Mouse (Mus musculus) embryonic facial prominence, embryonic 15.5 days (tissue): ENCODE data around the gene Foxo3. TPM values are rescaled to one million over a fixed set of nuclear protein-coding genes. Genes with fewer than 3 reads are reported as not detected.

Experiments used
- ATAC-seq: fragments of 200-750 bp; cut with Nextera tagmentation; 2 replicates; pipeline ENCODE4 v1.8.0; 2017; ENCODE audit warnings: low read depth, moderate TSS enrichment; ENCODE audit not compliant: insufficient number of reproducible peaks, low FRiP score, low TSS enrichment
- H3K27ac ChIP-seq: fragments of 300-500 bp; sonication (generic); replicated peaks from 2 replicates; pipeline ENCODE4 v1.5.1; 2015; ENCODE audit warnings: mild to moderate bottlenecking, inconsistent platforms
- H3K27me3 ChIP-seq: fragments of 300-500 bp; sonication (generic); 2 replicates; pipeline ENCODE4 v1.6.1; 2015; ENCODE audit warnings: inconsistent platforms
- H3K36me3 ChIP-seq: fragments of 300-500 bp; sonication (generic); 2 replicates; pipeline ENCODE4 v1.6.1; 2015; ENCODE audit warnings: mild to moderate bottlenecking, inconsistent platforms
- H3K4me1 ChIP-seq: fragments of 300-500 bp; sonication (generic); 2 replicates; pipeline ENCODE4 v1.6.1; 2015; ENCODE audit warnings: inconsistent platforms
- H3K4me2 ChIP-seq: fragments of 300-500 bp; sonication (generic); replicated peaks from 2 replicates; pipeline ENCODE4 v1.6.1; 2015; ENCODE audit warnings: mild to moderate bottlenecking, inconsistent platforms
- H3K4me3 ChIP-seq: fragments of 300-500 bp; sonication (generic); replicated peaks from 2 replicates; pipeline ENCODE4 v1.5.1; 2015; ENCODE audit warnings: mild to moderate bottlenecking, inconsistent platforms
- H3K9ac ChIP-seq: fragments of 300-500 bp; sonication (generic); 2 replicates; pipeline ENCODE4 v1.6.1; 2015; ENCODE audit warnings: inconsistent platforms
- H3K9me3 ChIP-seq: fragments of 300-500 bp; sonication (generic); replicated peaks from 2 replicates; pipeline ENCODE4 v1.6.1; 2016; ENCODE audit warnings: inconsistent platforms
- WGBS: fragments of 180-500 bp; shearing (Covaris S2); methylation state at CpG from one replicate; pipeline ENCODE4 v1.1.7; 2015; 5-methylcytosine and 5-hydroxymethylcytosine counted together
- polyA plus RNA-seq: library from polyadenylated mRNA; unstranded; fragments of >200 nt; fragmentation: Nextera tagmentation; extraction: Ambion mirVana; gene quantifications from 2 replicates; pipeline ENCODE4 v1.2.1, GENCODE M21; 2015

Foxo3 gene
- polyA plus RNA-seq, 1 experiment from 2014 or later, result 9.4 TPM

GRCm38 (mm10) chr10:42221136-42221891 lies 55.2 kb downstream of the Foxo3 start:
- no peak overlapping the region; the same call in 1 of the 2 replicates for H3K27ac ChIP-seq
- WGBS, result 60% methylated on average over 19 of the region's 19 CpGs
- 0 out of 2 replicates have a peak, but pooled peaks cover 25% of the 10 kb centered on the region for H3K4me1 ChIP-seq
- no peak; the same call in 1 of the 2 replicates for ATAC-seq
- no peak overlapping the region for H3K4me2 ChIP-seq
- H3K4me3 ChIP-seq, result no peak overlapping the region
- no peak overlapping the region for H3K9ac ChIP-seq
- 0 out of 2 replicates have a peak, but pooled peaks cover 7% of the 10 kb centered on the region for H3K36me3 ChIP-seq
- H3K27me3 ChIP-seq, result no peaks in the 10 kb centered on the region
- no peaks in the 10 kb centered on the region for H3K9me3 ChIP-seq

- H3K4me1 ChIP-seq, result 0 out of 2 replicates have a peak, but pooled peaks cover 20% of the 10 kb centered on the region
- H3K9me3 ChIP-seq, result no peaks in the 10 kb centered on the region
- no peaks in the 10 kb centered on the region for H3K36me3 ChIP-seq
- H3K4me3 ChIP-seq, result no peak overlapping the region
- 43% methylated on average over 5 of the region's 5 CpGs for WGBS
- no peak overlapping the region; the same call in 1 of the 2 replicates for H3K27ac ChIP-seq
- H3K9ac ChIP-seq, result no peak overlapping the region
- H3K4me2 ChIP-seq, result no peak overlapping the region
- no peak for ATAC-seq
- no peaks in the 10 kb centered on the region for H3K27me3 ChIP-seq
These were observed 56.1 kb downstream of the Foxo3 start for GRCm38 (mm10) chr10:42220418-42220952.

GRCm38 (mm10) chr10:42211407-42211806 lies 65.1 kb downstream of the Foxo3 start:
- peak overlapping the region; percentile 60 for H3K27ac ChIP-seq

GRCm38 (mm10) chr10:42210641-42211040 lies 65.9 kb downstream of the Foxo3 start:
- Histone ChIP-seq H3K9me3 (no peaks in the 10 kb centered on the region), H3K9ac (no peak overlapping the region), H3K27ac (peak overlapping the region; percentile 55), H3K4me3 (no peak overlapping the region), H3K27me3 (no peaks in the 10 kb centered on the region), H3K4me2 (no peak overlapping the region), H3K36me3 (no peaks in the 10 kb centered on the region), H3K4me1 (peaks cover 42% of the 10 kb centered on the region)
- WGBS, result 72% methylated on average over 2 of the region's 2 CpGs
- ATAC-seq, result no peak

More at GRCm38 (mm10) chr10:42211407-42211806, 65.1 kb downstream of the Foxo3 start:
- WGBS, result 48% methylated on average over 7 of the region's 7 CpGs
- H3K4me2 ChIP-seq, result no peak overlapping the region
- no peaks in the 10 kb centered on the region for H3K36me3 ChIP-seq
- H3K9ac ChIP-seq, result no peak overlapping the region
- peak; percentile 44; the same call in 1 of the 2 replicates for ATAC-seq
- peaks cover 42% of the 10 kb centered on the region for H3K4me1 ChIP-seq
- no peaks in the 10 kb centered on the region for H3K27me3 ChIP-seq
- no peaks in the 10 kb centered on the region for H3K9me3 ChIP-seq
- H3K4me3 ChIP-seq, result no peak overlapping the region

GRCm38 (mm10) chr10:42209809-42210208 lies 66.7 kb downstream of the Foxo3 start:
- no peak overlapping the region for H3K4me2 ChIP-seq
- H3K9ac ChIP-seq, result no peak overlapping the region
- peak overlapping the region; percentile 55; the same call in 1 of the 2 replicates for H3K27ac ChIP-seq
- no peaks in the 10 kb centered on the region for H3K9me3 ChIP-seq
- ATAC-seq, result no peak
- no peaks in the 10 kb centered on the region for H3K36me3 ChIP-seq
- no peaks in the 10 kb centered on the region for H3K27me3 ChIP-seq
- no peak overlapping the region for H3K4me3 ChIP-seq
- H3K4me1 ChIP-seq, result peaks cover 48% of the 10 kb centered on the region
- 78% methylated on average over 6 of the region's 6 CpGs for WGBS

GRCm38 (mm10) chr10:42207612-42208011 lies 68.9 kb downstream of the Foxo3 start:
- H3K4me1 ChIP-seq, result peaks cover 61% of the 10 kb centered on the region
- 86% methylated on average over 12 of the region's 12 CpGs for WGBS
- no peak for ATAC-seq

GRCm38 (mm10) chr10:42204768-42205412 lies 71.7 kb downstream of the Foxo3 start:
- Histone ChIP-seq H3K4me2 (peak overlapping the region; percentile 19), H3K36me3 (no peaks in the 10 kb centered on the region), H3K4me1 (peaks cover 47% of the 10 kb centered on the region), H3K27ac (peak overlapping the region; percentile 91), H3K9ac (no peak overlapping the region), H3K9me3 (no peaks in the 10 kb centered on the region), H3K27me3 (no peaks in the 10 kb centered on the region), H3K4me3 (no peak overlapping the region)
- no peak for ATAC-seq
- WGBS, result 32% methylated on average over 20 of the region's 20 CpGs

More at GRCm38 (mm10) chr10:42207612-42208011, 68.9 kb downstream of the Foxo3 start:
- Histone ChIP-seq H3K36me3 (no peaks in the 10 kb centered on the region), H3K27ac (peak overlapping the region; percentile 39; the same call in 1 of the 2 replicates), H3K27me3 (no peaks in the 10 kb centered on the region), H3K4me2 (no peak overlapping the region), H3K9me3 (no peaks in the 10 kb centered on the region), H3K9ac (no peak overlapping the region), H3K4me3 (no peak overlapping the region)

GRCm38 (mm10) chr10:42203321-42204155 lies 73.0 kb downstream of the Foxo3 start:
- Histone ChIP-seq H3K4me3 (peak overlapping the region; percentile 10; the same call in 1 of the 2 replicates), H3K27me3 (no peaks in the 10 kb centered on the region), H3K9me3 (no peaks in the 10 kb centered on the region), H3K36me3 (no peaks in the 10 kb centered on the region), H3K9ac (no peak overlapping the region), H3K4me1 (peaks cover 45% of the 10 kb centered on the region), H3K27ac (peak overlapping the region; percentile 91), H3K4me2 (peak overlapping the region; percentile 25; the same call in 1 of the 2 replicates)
- WGBS, result 32% methylated on average over 18 of the region's 18 CpGs
- ATAC-seq, result 0 out of 2 replicates have a peak, but pooled peaks have one; percentile 65

GRCm38 (mm10) chr10:42202561-42202960 lies 74.0 kb downstream of the Foxo3 start:
- WGBS, result 69% methylated on average over 8 of the region's 8 CpGs
- Histone ChIP-seq H3K4me1 (peaks cover 42% of the 10 kb centered on the region), H3K36me3 (peaks cover 3% of the 10 kb centered on the region), H3K9ac (no peak overlapping the region), H3K4me2 (no peak overlapping the region), H3K4me3 (no peak overlapping the region), H3K27ac (peak overlapping the region; percentile 58; the same call in 1 of the 2 replicates), H3K9me3 (no peaks in the 10 kb centered on the region; the same call in 1 of the 2 replicates), H3K27me3 (no peaks in the 10 kb centered on the region)
- ATAC-seq, result no peak

- no peak overlapping the region for H3K27ac ChIP-seq
- H3K9ac ChIP-seq, result no peak overlapping the region
- H3K4me2 ChIP-seq, result no peak overlapping the region
- no peak overlapping the region for H3K4me3 ChIP-seq
- H3K36me3 ChIP-seq, result peaks cover 23% of the 10 kb centered on the region
- H3K27me3 ChIP-seq, result no peaks in the 10 kb centered on the region
- peaks cover 29% of the 10 kb centered on the region for H3K4me1 ChIP-seq
- WGBS, result 55% methylated on average over 3 of the region's 3 CpGs
- H3K9me3 ChIP-seq, result no peaks in the 10 kb centered on the region; the same call in 1 of the 2 replicates
- no peak for ATAC-seq
These were observed 77.1 kb downstream of the Foxo3 start for GRCm38 (mm10) chr10:42199472-42199871.
